Mouse (Mus musculus) intestine, embryonic 14.5 days (tissue): Measurements from ENCODE around the gene Olfr283. TPM values are rescaled to one million over a fixed set of nuclear protein-coding genes. Genes with fewer than 3 reads are reported as not detected.

Experiments
- ATAC-seq: fragments of 200-750 bp; cut with Nextera tagmentation; replicated peaks from 2 replicates; pipeline ENCODE4 v1.8.0; 2017; ENCODE audit warnings: low read depth, moderate number of reproducible peaks, moderate TSS enrichment, moderate library complexity; ENCODE audit not compliant: low FRiP score, low TSS enrichment
- DNase-seq: peaks from one replicate; pipeline ENCODE4 v3.0.0-alpha.2; 2018; ENCODE audit warnings: low spot score
- H3K27ac ChIP-seq: fragments of 300-500 bp; sonication (generic); 2 replicates; pipeline ENCODE4 v1.5.1; 2014; ENCODE audit warnings: low read depth, mild to moderate bottlenecking, control low read depth
- H3K27me3 ChIP-seq: fragments of 300-500 bp; sonication (generic); replicated peaks from 2 replicates; pipeline ENCODE4 v1.6.1; 2014; ENCODE audit warnings: low read length, control low read depth; ENCODE audit not compliant: control insufficient read depth, insufficient read depth
- H3K36me3 ChIP-seq: fragments of 300-500 bp; sonication (generic); 2 replicates; pipeline ENCODE4 v1.6.1; 2014; ENCODE audit warnings: low read length, control low read depth; ENCODE audit not compliant: control insufficient read depth, insufficient read depth
- H3K4me1 ChIP-seq: fragments of 300-500 bp; sonication (generic); replicated peaks from 2 replicates; pipeline ENCODE4 v1.6.1; 2014; ENCODE audit warnings: low read length, control low read depth, mixed read lengths; ENCODE audit not compliant: control insufficient read depth, insufficient read depth
- H3K4me2 ChIP-seq: fragments of 300-500 bp; sonication (generic); 2 replicates; pipeline ENCODE4 v1.6.1; 2014; ENCODE audit warnings: low read length
- H3K4me3 ChIP-seq: fragments of 300-500 bp; sonication (generic); 2 replicates; pipeline ENCODE4 v1.5.1; 2014; ENCODE audit warnings: low read depth, low read length, control low read depth, mixed read lengths
- H3K9ac ChIP-seq: fragments of 300-500 bp; sonication (generic); 2 replicates; pipeline ENCODE4 v1.6.1; 2014; ENCODE audit warnings: mild to moderate bottlenecking, low read length
- H3K9me3 ChIP-seq: fragments of 300-500 bp; sonication (generic); 2 replicates; pipeline ENCODE4 v1.6.1; 2016; ENCODE audit warnings: low read length, control low read depth; ENCODE audit not compliant: control insufficient read depth
- WGBS: fragments of 180-500 bp; shearing (Covaris S2); extraction: QIAGEN DNeasy Blood & Tissue Kit; methylation state at CpG from one replicate; pipeline ENCODE4 v1.1.7; 2014; 5-methylcytosine and 5-hydroxymethylcytosine counted together
- polyA plus RNA-seq: library from polyadenylated mRNA; unstranded; fragments of >200 nt; fragmentation: Nextera tagmentation; extraction: Ambion mirVana; gene quantifications from 2 replicates; pipeline ENCODE4 v1.2.1, GENCODE M21; 2014

Gene Olfr283
- polyA plus RNA-seq, 1 experiment from 2014 or later, result not detected

- no peak overlapping the region for H3K9ac ChIP-seq
- H3K27me3 ChIP-seq, result no peaks in the 10 kb centered on the region
- H3K4me3 ChIP-seq, result no peak overlapping the region
- ATAC-seq (no peak), DNase-seq (no peak)
- H3K27ac ChIP-seq, result no peak overlapping the region
- H3K4me2 ChIP-seq, result no peak overlapping the region
- no peaks in the 10 kb centered on the region for H3K9me3 ChIP-seq
- H3K4me1 ChIP-seq, result no peaks in the 10 kb centered on the region
- WGBS, result 92% methylated on average over 9 of the region's 9 CpGs
- no peaks in the 10 kb centered on the region for H3K36me3 ChIP-seq
Measured at GRCm38 (mm10) chr15:98410249-98410648, 29.5 kb upstream of the Olfr283 start.

GRCm38 (mm10) chr15:98409635-98410034 is 28.9 kb upstream of the Olfr283 start:
- H3K4me3 ChIP-seq, result no peak overlapping the region
- DNase-seq, result no peak
- no peaks in the 10 kb centered on the region for H3K4me1 ChIP-seq
- no peak for ATAC-seq
- no peak overlapping the region for H3K27ac ChIP-seq
- no peak overlapping the region for H3K4me2 ChIP-seq
- no peaks in the 10 kb centered on the region for H3K9me3 ChIP-seq
- H3K36me3 ChIP-seq, result no peaks in the 10 kb centered on the region
- no peak overlapping the region for H3K9ac ChIP-seq
- no peaks in the 10 kb centered on the region for H3K27me3 ChIP-seq
- 93% methylated on average over 2 of the region's 2 CpGs for WGBS

DNA sequence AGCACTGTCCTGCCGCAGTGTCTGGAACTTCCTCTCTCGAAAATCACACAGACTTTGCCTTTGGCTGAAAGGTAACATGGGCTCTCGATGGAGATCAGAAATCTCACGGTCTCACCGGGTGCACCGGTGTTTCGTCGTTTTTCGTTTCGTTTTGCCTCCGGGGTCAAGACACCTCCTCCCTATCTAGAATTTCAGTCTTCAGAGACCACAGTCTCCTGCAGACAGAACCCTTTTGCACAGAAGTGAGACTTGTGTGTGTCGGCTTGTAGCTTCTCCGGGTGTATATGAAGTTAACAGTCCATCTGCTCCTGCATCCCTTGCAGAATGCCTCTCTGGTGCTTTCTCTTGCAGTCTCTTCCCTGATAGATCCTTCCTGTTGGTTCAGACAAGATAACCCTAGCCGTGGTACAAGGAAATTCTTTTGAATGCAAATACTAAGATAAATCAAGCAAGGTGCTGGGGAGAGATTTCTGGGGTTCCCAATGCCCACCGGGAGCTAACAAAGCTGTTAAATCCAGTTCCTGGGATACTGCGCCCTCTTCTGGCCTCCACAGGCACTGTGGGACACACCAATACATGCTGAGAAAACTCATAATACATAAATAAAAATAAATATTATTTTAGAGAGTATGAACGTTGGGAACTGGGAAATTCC is 27.8 kb upstream of the Olfr283 start:
- no peak for DNase-seq
- 69% methylated on average over 17 of the region's 17 CpGs for WGBS

GRCm38 (mm10) chr15:98402356-98402755 is 21.6 kb upstream of the Olfr283 start:
- ATAC-seq (no peak), DNase-seq (no peak)

More for the DNA sequence above, 27.8 kb upstream of the Olfr283 start:
- Histone ChIP-seq H3K4me1 (no peaks in the 10 kb centered on the region), H3K27ac (no peak overlapping the region), H3K9me3 (no peaks in the 10 kb centered on the region), H3K36me3 (no peaks in the 10 kb centered on the region), H3K9ac (no peak overlapping the region), H3K27me3 (no peaks in the 10 kb centered on the region), H3K4me2 (no peak overlapping the region), H3K4me3 (no peak overlapping the region)
- ATAC-seq, result no peak

GRCm38 (mm10) chr15:98397136-98397535 is 16.4 kb upstream of the Olfr283 start:
- Histone ChIP-seq H3K9me3 (no peaks in the 10 kb centered on the region), H3K4me2 (no peak overlapping the region), H3K4me1 (no peaks in the 10 kb centered on the region), H3K36me3 (no peaks in the 10 kb centered on the region), H3K9ac (no peak overlapping the region), H3K27me3 (no peaks in the 10 kb centered on the region), H3K27ac (no peak overlapping the region), H3K4me3 (no peak overlapping the region)
- 68% methylated on average over 1 of the region's 1 CpGs for WGBS
- DNase-seq (no peak), ATAC-seq (no peak)

More at GRCm38 (mm10) chr15:98402356-98402755, 21.6 kb upstream of the Olfr283 start:
- Histone ChIP-seq H3K4me1 (no peaks in the 10 kb centered on the region), H3K27ac (no peak overlapping the region), H3K27me3 (no peaks in the 10 kb centered on the region), H3K9ac (no peak overlapping the region), H3K36me3 (no peaks in the 10 kb centered on the region), H3K4me3 (no peak overlapping the region), H3K4me2 (no peak overlapping the region), H3K9me3 (no peaks in the 10 kb centered on the region)
- 86% methylated on average over 10 of the region's 10 CpGs for WGBS

GRCm38 (mm10) chr15:98391903-98392187 is 11.1 kb upstream of the Olfr283 start:
- ATAC-seq (no peak), DNase-seq (no peak)
- H3K4me1 ChIP-seq, result no peaks in the 10 kb centered on the region
- H3K36me3 ChIP-seq, result no peaks in the 10 kb centered on the region
- no peak overlapping the region for H3K9ac ChIP-seq
- H3K9me3 ChIP-seq, result no peaks in the 10 kb centered on the region
- no peaks in the 10 kb centered on the region for H3K27me3 ChIP-seq
- H3K4me3 ChIP-seq, result no peak overlapping the region
- no peak overlapping the region for H3K27ac ChIP-seq
- no peak overlapping the region for H3K4me2 ChIP-seq
- WGBS, result 44% methylated on average over 2 of the region's 2 CpGs

GRCm38 (mm10) chr15:98391081-98391902 is 10.5 kb upstream of the Olfr283 start:
- no peaks in the 10 kb centered on the region for H3K36me3 ChIP-seq
- WGBS, result 68% methylated on average over 10 of the region's 10 CpGs
- DNase-seq (no peak), ATAC-seq (no peak)
- no peak overlapping the region for H3K4me2 ChIP-seq
- no peak overlapping the region for H3K4me3 ChIP-seq
- no peaks in the 10 kb centered on the region for H3K27me3 ChIP-seq
- H3K4me1 ChIP-seq, result no peaks in the 10 kb centered on the region
- no peak overlapping the region for H3K27ac ChIP-seq
- H3K9me3 ChIP-seq, result no peaks in the 10 kb centered on the region
- H3K9ac ChIP-seq, result no peak overlapping the region

- Histone ChIP-seq H3K9me3 (no peaks in the 10 kb centered on the region), H3K4me1 (no peaks in the 10 kb centered on the region), H3K36me3 (no peaks in the 10 kb centered on the region), H3K4me3 (no peak overlapping the region), H3K9ac (no peak overlapping the region), H3K27me3 (no peaks in the 10 kb centered on the region), H3K4me2 (no peak overlapping the region), H3K27ac (no peak overlapping the region)
- ATAC-seq (no peak), DNase-seq (peak; percentile 84)
- 33% methylated on average over 7 of the region's 7 CpGs for WGBS
Measured at GRCm38 (mm10) chr15:98389796-98390195, 9.1 kb upstream of the Olfr283 start.

GRCm38 (mm10) chr15:98387621-98388020 is 6.9 kb upstream of the Olfr283 start:
- Histone ChIP-seq H3K36me3 (no peaks in the 10 kb centered on the region), H3K27ac (no peak overlapping the region), H3K9me3 (no peaks in the 10 kb centered on the region), H3K9ac (no peak overlapping the region), H3K4me1 (no peaks in the 10 kb centered on the region), H3K4me3 (no peak overlapping the region), H3K27me3 (no peaks in the 10 kb centered on the region), H3K4me2 (no peak overlapping the region)
- DNase-seq (no peak), ATAC-seq (no peak)
- WGBS, result 69% methylated on average over 2 of the region's 2 CpGs
